Mouse (Mus musculus): ENCODE data around the gene Kifc3. TPM values are rescaled to one million over a fixed set of nuclear protein-coding genes. Genes with fewer than 3 reads are reported as not detected.

Gene Kifc3
- polyA plus RNA-seq, 1 experiment: 63.9 TPM

GRCm38 (mm10) chr8:95185104-95185503 is 17.5 kb downstream of the Kifc3 start:
- H3K4me3 ChIP-seq (ENCODE audit: control insufficient read depth, low read depth, low read length): no peak overlapping the region
- TF ChIP-seq CTCF (IDR thresholded peaks at IDR 0.05; ENCODE audit: control insufficient read depth, insufficient read depth, insufficient replicate concordance, low read depth, low read length) (no peak), POLR2A (IDR thresholded peaks at IDR 0.05; ENCODE audit: control insufficient read depth, low read depth, low read length) (no peak)
- H3K4me1 ChIP-seq (ENCODE audit: control insufficient read depth, insufficient read depth, low read length): no peaks in the 10 kb centered on the region
- H3K27ac ChIP-seq (ENCODE audit: control insufficient read depth, insufficient read depth, low read depth, low read length): no peak overlapping the region
- no peaks in the 10 kb centered on the region for H3K36me3 ChIP-seq (ENCODE audit: control insufficient read depth, insufficient read depth, low read length)
- H3K27me3 ChIP-seq (ENCODE audit: control insufficient read depth, insufficient read depth, low read length): no peaks in the 10 kb centered on the region

- Histone ChIP-seq H3K27ac (ENCODE audit: control insufficient read depth, insufficient read depth, low read depth, low read length) (no peak overlapping the region), H3K4me1 (ENCODE audit: control insufficient read depth, insufficient read depth, low read length) (no peaks in the 10 kb centered on the region), H3K27me3 (ENCODE audit: control insufficient read depth, insufficient read depth, low read length) (no peaks in the 10 kb centered on the region), H3K4me3 (ENCODE audit: control insufficient read depth, low read depth, low read length) (no peak overlapping the region), H3K36me3 (ENCODE audit: control insufficient read depth, insufficient read depth, low read length) (no peaks in the 10 kb centered on the region)
- TF ChIP-seq POLR2A (IDR thresholded peaks at IDR 0.05; ENCODE audit: control insufficient read depth, low read depth, low read length): no peak
- TF ChIP-seq CTCF (IDR thresholded peaks at IDR 0.05; ENCODE audit: control insufficient read depth, insufficient read depth, insufficient replicate concordance, low read depth, low read length): no peak
Observed at GRCm38 (mm10) chr8:95184171-95184570, 18.4 kb downstream of the Kifc3 start.

GRCm38 (mm10) chr8:95181850-95182249 is 20.8 kb downstream of the Kifc3 start:
- TF ChIP-seq POLR2A (IDR thresholded peaks at IDR 0.05; ENCODE audit: control insufficient read depth, low read depth, low read length): no peak
- no peak for TF ChIP-seq CTCF (IDR thresholded peaks at IDR 0.05; ENCODE audit: control insufficient read depth, insufficient read depth, insufficient replicate concordance, low read depth, low read length)
- H3K27me3 ChIP-seq (ENCODE audit: control insufficient read depth, insufficient read depth, low read length): no peaks in the 10 kb centered on the region
- no peaks in the 10 kb centered on the region for H3K36me3 ChIP-seq (ENCODE audit: control insufficient read depth, insufficient read depth, low read length)
- H3K27ac ChIP-seq (ENCODE audit: control insufficient read depth, insufficient read depth, low read depth, low read length): no peak overlapping the region
- peaks cover 6% of the 10 kb centered on the region for H3K4me1 ChIP-seq (ENCODE audit: control insufficient read depth, insufficient read depth, low read length)
- no peak overlapping the region for H3K4me3 ChIP-seq (ENCODE audit: control insufficient read depth, low read depth, low read length)

GRCm38 (mm10) chr8:95178191-95178590 is 24.4 kb downstream of the Kifc3 start:
- Histone ChIP-seq H3K4me3 (ENCODE audit: control insufficient read depth, low read depth, low read length) (no peak overlapping the region), H3K27ac (ENCODE audit: control insufficient read depth, insufficient read depth, low read depth, low read length) (no peak overlapping the region; the same call in 1 of the 2 replicates), H3K4me1 (ENCODE audit: control insufficient read depth, insufficient read depth, low read length) (peaks cover 6% of the 10 kb centered on the region), H3K36me3 (ENCODE audit: control insufficient read depth, insufficient read depth, low read length) (no peaks in the 10 kb centered on the region), H3K27me3 (ENCODE audit: control insufficient read depth, insufficient read depth, low read length) (no peaks in the 10 kb centered on the region)
- TF ChIP-seq CTCF (IDR thresholded peaks at IDR 0.05; ENCODE audit: control insufficient read depth, insufficient read depth, insufficient replicate concordance, low read depth, low read length) (no peak), POLR2A (IDR thresholded peaks at IDR 0.05; ENCODE audit: control insufficient read depth, low read depth, low read length) (no peak)

- H3K4me1 ChIP-seq (ENCODE audit: control insufficient read depth, insufficient read depth, low read length): peaks cover 6% of the 10 kb centered on the region
- H3K36me3 ChIP-seq (ENCODE audit: control insufficient read depth, insufficient read depth, low read length): no peaks in the 10 kb centered on the region
- no peaks in the 10 kb centered on the region for H3K27me3 ChIP-seq (ENCODE audit: control insufficient read depth, insufficient read depth, low read length)
- TF ChIP-seq CTCF (IDR thresholded peaks at IDR 0.05; ENCODE audit: control insufficient read depth, insufficient read depth, insufficient replicate concordance, low read depth, low read length) (no peak), POLR2A (IDR thresholded peaks at IDR 0.05; ENCODE audit: control insufficient read depth, low read depth, low read length) (no peak)
- H3K27ac ChIP-seq (ENCODE audit: control insufficient read depth, insufficient read depth, low read depth, low read length): no peak overlapping the region
- no peak overlapping the region for H3K4me3 ChIP-seq (ENCODE audit: control insufficient read depth, low read depth, low read length)
Observed at GRCm38 (mm10) chr8:95176985-95177384, 25.6 kb downstream of the Kifc3 start.

GRCm38 (mm10) chr8:95175808-95176207 is 26.8 kb downstream of the Kifc3 start:
- no peak for TF ChIP-seq CTCF (IDR thresholded peaks at IDR 0.05; ENCODE audit: control insufficient read depth, insufficient read depth, insufficient replicate concordance, low read depth, low read length)
- TF ChIP-seq POLR2A (IDR thresholded peaks at IDR 0.05; ENCODE audit: control insufficient read depth, low read depth, low read length): no peak
- no peaks in the 10 kb centered on the region for H3K36me3 ChIP-seq (ENCODE audit: control insufficient read depth, insufficient read depth, low read length)
- H3K27ac ChIP-seq (ENCODE audit: control insufficient read depth, insufficient read depth, low read depth, low read length): no peak overlapping the region
- H3K4me1 ChIP-seq (ENCODE audit: control insufficient read depth, insufficient read depth, low read length): peaks cover 6% of the 10 kb centered on the region
- H3K4me3 ChIP-seq (ENCODE audit: control insufficient read depth, low read depth, low read length): no peak overlapping the region
- H3K27me3 ChIP-seq (ENCODE audit: control insufficient read depth, insufficient read depth, low read length): no peaks in the 10 kb centered on the region

- Histone ChIP-seq H3K27me3 (ENCODE audit: control insufficient read depth, insufficient read depth, low read length) (no peaks in the 10 kb centered on the region), H3K4me1 (ENCODE audit: control insufficient read depth, insufficient read depth, low read length) (peaks cover 6% of the 10 kb centered on the region), H3K36me3 (ENCODE audit: control insufficient read depth, insufficient read depth, low read length) (no peaks in the 10 kb centered on the region), H3K27ac (ENCODE audit: control insufficient read depth, insufficient read depth, low read depth, low read length) (no peak overlapping the region), H3K4me3 (ENCODE audit: control insufficient read depth, low read depth, low read length) (no peak overlapping the region)
- TF ChIP-seq CTCF (IDR thresholded peaks at IDR 0.05; ENCODE audit: control insufficient read depth, insufficient read depth, insufficient replicate concordance, low read depth, low read length): no peak
- TF ChIP-seq POLR2A (IDR thresholded peaks at IDR 0.05; ENCODE audit: control insufficient read depth, low read depth, low read length): no peak
Observed at GRCm38 (mm10) chr8:95175306-95175705, 27.3 kb downstream of the Kifc3 start.

- Histone ChIP-seq H3K4me3 (ENCODE audit: control insufficient read depth, low read depth, low read length) (no peak overlapping the region), H3K27ac (ENCODE audit: control insufficient read depth, insufficient read depth, low read depth, low read length) (no peak overlapping the region), H3K27me3 (ENCODE audit: control insufficient read depth, insufficient read depth, low read length) (no peaks in the 10 kb centered on the region), H3K4me1 (ENCODE audit: control insufficient read depth, insufficient read depth, low read length) (no peaks in the 10 kb centered on the region), H3K36me3 (ENCODE audit: control insufficient read depth, insufficient read depth, low read length) (no peaks in the 10 kb centered on the region)
- no peak for TF ChIP-seq POLR2A (IDR thresholded peaks at IDR 0.05; ENCODE audit: control insufficient read depth, low read depth, low read length)
- no peak for TF ChIP-seq CTCF (IDR thresholded peaks at IDR 0.05; ENCODE audit: control insufficient read depth, insufficient read depth, insufficient replicate concordance, low read depth, low read length)
Observed at GRCm38 (mm10) chr8:95172433-95172832, 30.2 kb downstream of the Kifc3 start.

Data from testis, adult 2 months (tissue).